Mouse (Mus musculus) kidney, embryonic 16.5 days (tissue): ENCODE data around the gene Tm2d1. TPM values are rescaled to one million over a fixed set of nuclear protein-coding genes. Genes with fewer than 3 reads are reported as not detected.
"Not testable (repeated sequence)": the region's sequence is repeated elsewhere in the genome, so short reads cannot be mapped to it uniquely, and the experiment has no call there.

Source experiments
- ATAC-seq: fragments of 200-750 bp; cut with Nextera tagmentation; 2 replicates; pipeline ENCODE4 v1.8.0; 2017; ENCODE audit warnings: moderate TSS enrichment; ENCODE audit not compliant: low FRiP score, low TSS enrichment
- H3K27ac ChIP-seq: fragments of 300-500 bp; sonication (generic); 2 replicates; pipeline ENCODE4 v1.5.1; 2014; ENCODE audit warnings: low read length
- H3K27me3 ChIP-seq: fragments of 300-500 bp; sonication (generic); 2 replicates; pipeline ENCODE4 v1.6.1; 2014; ENCODE audit warnings: low read length, control low read depth, mixed read lengths; ENCODE audit not compliant: insufficient read depth
- H3K36me3 ChIP-seq: fragments of 300-500 bp; sonication (generic); 2 replicates; pipeline ENCODE4 v1.6.1; 2014; ENCODE audit warnings: low read length, control low read depth, mixed read lengths; ENCODE audit not compliant: insufficient read depth
- H3K4me1 ChIP-seq: fragments of 300-500 bp; sonication (generic); 2 replicates; pipeline ENCODE4 v1.6.1; 2014; ENCODE audit warnings: low read length, control low read depth, mixed read lengths; ENCODE audit not compliant: insufficient read depth
- H3K4me2 ChIP-seq: fragments of 300-500 bp; sonication (generic); replicated peaks from 2 replicates; pipeline ENCODE4 v1.6.1; 2014; ENCODE audit warnings: low read depth, low read length
- H3K4me3 ChIP-seq: fragments of 300-500 bp; sonication (generic); 2 replicates; pipeline ENCODE4 v1.5.1; 2014; ENCODE audit warnings: mild to moderate bottlenecking, low read length
- H3K9ac ChIP-seq: fragments of 300-500 bp; sonication (generic); replicated peaks from 2 replicates; pipeline ENCODE4 v1.6.1; 2014; ENCODE audit warnings: low read length
- H3K9me3 ChIP-seq: fragments of 300-500 bp; sonication (generic); 2 replicates; pipeline ENCODE4 v1.6.1; 2016; ENCODE audit warnings: low read length, control low read depth
- WGBS: fragments of 180-500 bp; shearing (Covaris S2); extraction: QIAGEN DNeasy Blood & Tissue Kit; methylation state at CpG from one replicate; pipeline ENCODE4 v1.1.7; 2014; 5-methylcytosine and 5-hydroxymethylcytosine counted together
- polyA plus RNA-seq: library from polyadenylated mRNA; unstranded; fragments of >200 nt; fragmentation: Nextera tagmentation; extraction: Ambion mirVana; gene quantifications from 2 replicates; pipeline ENCODE4 v1.2.1, GENCODE M21; 2015

The Tm2d1 gene
- polyA plus RNA-seq = 102 and 105 TPM in 2 replicates

- H3K4me2 ChIP-seq = peak within 1 kb of the TSS; percentile 63
- H3K27ac ChIP-seq = peak within 1 kb of the TSS; percentile 83
- H3K4me1 ChIP-seq = peaks cover 17% of the 10 kb centered on the region
- H3K4me3 ChIP-seq = peak within 1 kb of the TSS; percentile 95
- H3K9me3 ChIP-seq = no peaks in the 10 kb centered on the region
- H3K36me3 ChIP-seq = peaks cover 12% of the 10 kb centered on the region; the same call in 1 of the 2 replicates
- peak; percentile 95 for ATAC-seq
- WGBS = under 1% methylated on average over 46 of the region's 46 CpGs
- peak within 1 kb of the TSS; percentile 97 for H3K9ac ChIP-seq
- H3K27me3 ChIP-seq = no peaks in the 10 kb centered on the region
These were observed at the start of gene Tm2d1 for GRCm38 (mm10) chr4:98382716-98383424. TSS of gene Tm2d1 (minus strand) at chr4:98383306.

GRCm38 (mm10) chr4:98428371-98428770, 45.3 kb upstream of the Tm2d1 start:
- WGBS = 60% methylated on average over 8 of the region's 8 CpGs
- Histone ChIP-seq H3K4me1 (no peaks in the 10 kb centered on the region), H3K9ac (no peak overlapping the region), H3K27ac (no peak overlapping the region), H3K36me3 (peaks cover 10% of the 10 kb centered on the region; the same call in 1 of the 2 replicates), H3K27me3 (no peaks in the 10 kb centered on the region), H3K9me3 (no peaks in the 10 kb centered on the region), H3K4me2 (no peak overlapping the region), H3K4me3 (no peak overlapping the region)
- ATAC-seq = no peak

GRCm38 (mm10) chr4:98415150-98415549, 32.0 kb upstream of the Tm2d1 start:
- H3K4me3 ChIP-seq, H3K4me1 ChIP-seq, H3K9me3 ChIP-seq, ATAC-seq, H3K27me3 ChIP-seq, H3K9ac ChIP-seq, H3K27ac ChIP-seq, H3K4me2 ChIP-seq: not testable (repeated sequence)
- 96% methylated on average over 8 of the region's 8 CpGs for WGBS
- H3K36me3 ChIP-seq = peaks cover 35% of the 10 kb centered on the region

GRCm38 (mm10) chr4:98408455-98408854, 25.3 kb upstream of the Tm2d1 start:
- 83% methylated on average over 4 of the region's 4 CpGs for WGBS
- Histone ChIP-seq H3K4me1 (0 out of 2 replicates have a peak, but pooled peaks cover 3% of the 10 kb centered on the region), H3K9ac (no peak overlapping the region), H3K27me3 (no peaks in the 10 kb centered on the region), H3K27ac (no peak overlapping the region), H3K36me3 (peaks cover 17% of the 10 kb centered on the region), H3K4me2 (no peak overlapping the region), H3K9me3 (no peaks in the 10 kb centered on the region), H3K4me3 (no peak overlapping the region)
- ATAC-seq = no peak

- Histone ChIP-seq H3K9me3 (no peaks in the 10 kb centered on the region), H3K9ac (no peak overlapping the region), H3K4me1 (peaks cover 19% of the 10 kb centered on the region), H3K36me3 (no peaks in the 10 kb centered on the region), H3K4me2 (no peak overlapping the region), H3K27me3 (no peaks in the 10 kb centered on the region), H3K4me3 (no peak overlapping the region), H3K27ac (no peak overlapping the region)
- ATAC-seq = peak; percentile 55
- 64% methylated on average over 6 of the region's 6 CpGs for WGBS
These were observed 21.3 kb upstream of the Tm2d1 start for GRCm38 (mm10) chr4:98404412-98404811.

- Histone ChIP-seq H3K36me3 (no peaks in the 10 kb centered on the region), H3K27ac (no peak overlapping the region), H3K4me2 (no peak overlapping the region), H3K9me3 (no peaks in the 10 kb centered on the region), H3K4me3 (no peak overlapping the region), H3K27me3 (no peaks in the 10 kb centered on the region), H3K9ac (no peak overlapping the region), H3K4me1 (peaks cover 19% of the 10 kb centered on the region)
- ATAC-seq = no peak
- whole genome bisulfite sequencing = 71% methylated on average over 4 of the region's 4 CpGs
These were observed 20.4 kb upstream of the Tm2d1 start for GRCm38 (mm10) chr4:98403492-98403891.

GRCm38 (mm10) chr4:98401584-98401962, 18.5 kb upstream of the Tm2d1 start:
- 60% methylated on average over 2 of the region's 2 CpGs for WGBS

GRCm38 (mm10) chr4:98400926-98401583, 17.9 kb upstream of the Tm2d1 start:
- peaks cover 28% of the 10 kb centered on the region for H3K4me1 ChIP-seq
- 0 out of 2 replicates have a peak overlapping the region, but pooled peaks have one; percentile 12 for H3K4me2 ChIP-seq
- H3K9ac ChIP-seq = no peak overlapping the region
- 23% methylated on average over 6 of the region's 6 CpGs for WGBS
- no peaks in the 10 kb centered on the region for H3K36me3 ChIP-seq
- ATAC-seq = peak; percentile 81
- no peak overlapping the region for H3K4me3 ChIP-seq
- H3K27ac ChIP-seq = peak overlapping the region; percentile 70
- no peaks in the 10 kb centered on the region for H3K9me3 ChIP-seq
- H3K27me3 ChIP-seq = no peaks in the 10 kb centered on the region

More at GRCm38 (mm10) chr4:98401584-98401962, 18.5 kb upstream of the Tm2d1 start:
- Histone ChIP-seq H3K36me3 (no peaks in the 10 kb centered on the region), H3K9ac (no peak overlapping the region), H3K4me2 (0 out of 2 replicates have a peak overlapping the region, but pooled peaks have one; percentile 12), H3K9me3 (no peaks in the 10 kb centered on the region), H3K27ac (peak overlapping the region; percentile 70), H3K4me3 (no peak overlapping the region), H3K4me1 (peaks cover 25% of the 10 kb centered on the region), H3K27me3 (no peaks in the 10 kb centered on the region)
- ATAC-seq = no peak

- Histone ChIP-seq H3K9me3 (no peaks in the 10 kb centered on the region), H3K9ac (peak within 1 kb of the TSS; percentile 98), H3K4me3 (peak within 1 kb of the TSS; percentile 81), H3K4me1 (peaks cover 15% of the 10 kb centered on the region), H3K27ac (peak within 1 kb of the TSS; percentile 92), H3K27me3 (no peaks in the 10 kb centered on the region), H3K4me2 (peak within 1 kb of the TSS; percentile 74), H3K36me3 (no peaks in the 10 kb centered on the region)
- peak; percentile 90 for ATAC-seq
- under 1% methylated on average over 62 of the region's 73 CpGs for WGBS
These were observed 12.8 kb upstream of the Tm2d1 start, which contains the start of gene Patj for GRCm38 (mm10) chr4:98395690-98396437. TSS of gene Patj (plus strand) at chr4:98395785.
